Mouse (Mus musculus): ENCODE measurements at regions not wholly inside any gene's neighbourhood (a gene's known extent, or its start where the extent isn't known, plus 50 kb on each side); places are given as distances from the start of the nearest gene placed in this dataset.

- no peak for TF ChIP-seq EP300 (IDR thresholded peaks at IDR 0.05)
- TF ChIP-seq CTCF (IDR thresholded peaks at IDR 0.05) = no peak
Measured at GRCm38 (mm10) chr13:78483760-78484357, 284.3 kb upstream of the Nr2f1 start.
